Mouse (Mus musculus): ENCODE results near the gene Nlrp10. TPM values are rescaled to one million over a fixed set of nuclear protein-coding genes. Genes with fewer than 3 reads are reported as not detected.

The Nlrp10 gene
- total RNA-seq (2023): 1 to 10 TPM; 3.9 to 5.3 TPM

GRCm38 (mm10) chr7:108929726-108930393 is at the start of gene Nlrp10:
Gene Nlrp10 (minus strand): TSS chr7:108930178.

GRCm38 (mm10) chr7:108950312-108950761 is 20.4 kb upstream of the Nlrp10 start, which contains the start of gene Tub:
Gene Tub (plus strand): TSS chr7:108950338.

DNA sequence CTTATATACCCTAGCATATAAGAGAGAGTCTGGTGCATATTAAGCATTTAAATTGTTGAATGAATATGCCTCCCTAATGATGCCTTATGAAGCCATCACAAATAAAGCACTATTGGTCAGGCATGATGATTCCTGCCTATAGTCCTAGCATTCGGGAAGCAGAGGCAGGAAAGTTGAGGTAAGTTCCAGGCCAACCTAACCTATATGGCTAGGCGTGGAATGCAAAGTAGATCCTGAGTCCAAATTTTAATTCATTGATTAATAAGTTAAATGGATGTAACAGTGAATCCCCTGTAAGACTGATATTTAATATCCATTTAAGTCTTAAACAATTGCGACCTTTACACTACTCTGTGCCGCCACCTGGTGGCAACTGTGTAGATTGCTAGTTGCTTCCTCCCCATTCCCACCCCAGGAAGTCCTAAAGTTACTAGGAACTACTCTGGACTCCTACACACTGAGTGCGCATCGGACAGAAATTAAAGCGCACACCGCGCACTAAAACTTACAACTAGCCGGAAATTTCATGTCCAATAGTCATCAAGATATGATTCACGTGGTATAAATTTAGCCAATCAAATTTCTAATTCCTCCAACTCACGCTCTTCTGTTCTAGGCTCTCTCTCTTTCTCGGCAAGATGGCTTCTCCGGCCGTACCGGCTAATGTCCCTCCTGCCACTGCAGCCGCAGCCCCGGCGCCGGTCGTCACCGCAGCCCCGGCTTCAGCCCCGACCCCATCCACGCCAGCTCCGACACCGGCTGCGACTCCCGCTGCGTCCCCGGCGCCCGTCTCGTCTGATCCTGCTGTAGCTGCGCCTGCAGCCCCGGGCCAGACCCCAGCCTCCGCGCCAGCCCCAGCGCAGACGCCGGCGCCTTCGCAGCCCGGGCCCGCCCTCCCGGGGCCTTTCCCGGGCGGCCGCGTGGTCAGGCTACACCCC is 4.1 kb upstream of the Nlrp10 start, which contains the start of gene Eif3f:
TSS of gene Eif3f (plus strand) at position 624 of the 938 bp plus-strand sequence.

GRCm38 (mm10) chr7:108894320-108894719 is 35.7 kb downstream of the Nlrp10 start, which contains the start of gene Olfr519:
Gene Olfr519 (minus strand): TSS chr7:108894420.

DNA sequence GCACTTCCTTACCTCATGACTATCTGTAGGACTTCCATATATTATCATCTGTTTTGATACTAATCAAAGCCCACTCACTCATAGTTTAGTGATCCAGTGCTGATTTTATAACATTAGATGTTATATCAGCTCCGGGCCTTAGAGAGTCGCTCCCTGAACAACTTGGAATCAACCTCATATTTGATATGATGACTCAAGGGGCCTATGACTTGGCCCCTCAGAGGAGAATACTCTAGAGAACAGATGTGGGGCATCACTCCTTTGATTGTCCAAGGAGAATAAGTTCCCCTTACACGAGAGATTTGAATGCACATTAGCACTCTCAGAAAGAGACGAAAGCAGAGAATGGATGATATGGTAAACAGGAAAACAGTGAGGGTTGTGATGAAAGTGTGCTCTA is 45.1 kb downstream of the Nlrp10 start, which contains the start of gene Olfr518:
TSS of gene Olfr518 (minus strand) at position 101 of the 400 bp plus-strand sequence.

GRCm38 (mm10) chr7:108872279-108872678 is 57.7 kb downstream of the Nlrp10 start, which contains the start of gene Olfr517:
Gene Olfr517 (minus strand): TSS chr7:108872379.

Other genes starting within 250 kb of the Nlrp10 start
- not detected for gene Olfr512, start 216.9 kb downstream of the Nlrp10 start, total RNA-seq (2023)
- not detected for gene Olfr513, start 179.2 kb downstream of the Nlrp10 start, total RNA-seq (2023)
- gene Olfr514, start 104.2 kb downstream of the Nlrp10 start, total RNA-seq (2023): not detected
- gene Olfr516, start 79.6 kb downstream of the Nlrp10 start, total RNA-seq (2023): not detected
- gene Olfr517, start 57.8 kb downstream of the Nlrp10 start, total RNA-seq (2023): not detected
- gene Olfr518, start 45.2 kb downstream of the Nlrp10 start, total RNA-seq (2023): not detected
- not detected for gene Olfr519, start 35.8 kb downstream of the Nlrp10 start, total RNA-seq (2023)
- 100 to 1,000 TPM; 252 to 278 TPM for gene Eif3f, start 4.2 kb upstream of the Nlrp10 start, total RNA-seq (2023)
- gene Tub, start 20.2 kb upstream of the Nlrp10 start, total RNA-seq (2023): 1 to 10 TPM; 2.5 to 4.0 TPM
- under 1 TPM; 0.36 to 0.70 TPM for gene Ric3, start 153.2 kb upstream of the Nlrp10 start, total RNA-seq (2023)
- gene Lmo1, start 245.0 kb upstream of the Nlrp10 start, total RNA-seq (2023): not detected